29 mouse cellular contexts compared by ENCODE assay signal in the genomic region with DNA sequence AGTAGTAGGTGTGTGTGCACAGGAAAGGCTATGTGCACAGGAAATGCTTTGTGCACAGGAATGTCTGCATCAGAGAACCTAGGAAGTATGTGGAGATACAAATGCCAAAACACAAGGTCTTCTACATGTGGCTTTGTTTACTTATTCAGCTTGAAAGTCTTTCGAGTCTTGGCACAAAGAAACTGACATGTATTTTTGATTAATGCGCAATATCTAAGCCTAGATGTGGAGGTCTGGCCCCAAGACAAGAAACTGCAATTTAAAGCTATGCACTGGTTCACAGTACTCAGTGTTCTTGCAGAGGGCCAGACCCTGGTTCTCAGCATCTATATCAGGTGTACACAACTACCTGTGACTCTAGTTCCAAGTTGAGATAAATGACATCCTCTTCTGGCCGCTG. TPM values are rescaled to one million over a fixed set of nuclear protein-coding genes. Genes with fewer than 3 reads are reported as not detected.
"Had no signal": no experiment of that assay in that cellular context is flagged by ENCODE, and none has a peak within 500 bp of the region (broad histone marks: within the 10 kb centered on the region; RNA-seq: fewer than 3 reads in every experiment).

No protein-coding gene starts in this region.

- DNase-seq: gastrocnemius, postnatal 14 days; gastrocnemius, postnatal 36 days; heart, adult 18-20 months; heart, postnatal 14 days; heart, postnatal 36 days; kidney, adult 18-20 months; kidney, adult 8-10 months; kidney, postnatal 10 days; kidney, postnatal 25 days; kidney, postnatal 4 days; layer of hippocampus, adult 9-11 months; lung, adult 18-20 months had no signal

- ATAC-seq: hindbrain, embryonic 16.5 days; inflammation-experienced regulatory T-cells, adult 6 months; intestine, embryonic 15.5 days; intestine, postnatal 0 days; liver, embryonic 12.5 days had no signal

- H3K36me3 ChIP-seq: heart, embryonic 10.5 days; heart, embryonic 13.5 days; heart, embryonic 15.5 days; intestine, embryonic 15.5 days; limb, embryonic 12.5 days; limb, embryonic 15.5 days; liver, embryonic 12.5 days had no signal

- H3K27me3 ChIP-seq: heart, embryonic 13.5 days; heart, embryonic 15.5 days; intestine, embryonic 15.5 days; limb, embryonic 12.5 days; limb, embryonic 15.5 days; liver, embryonic 12.5 days had no signal

- H3K9ac ChIP-seq: heart, embryonic 13.5 days; heart, embryonic 15.5 days; hindbrain, embryonic 14.5 days; intestine, embryonic 15.5 days; limb, embryonic 12.5 days; limb, embryonic 15.5 days; liver, embryonic 12.5 days; liver, embryonic 14.5 days had no signal

- H3K4me1 ChIP-seq: heart, embryonic 10.5 days; heart, embryonic 13.5 days; heart, embryonic 15.5 days; intestine, embryonic 15.5 days; limb, embryonic 12.5 days; limb, embryonic 15.5 days; liver, embryonic 12.5 days had no signal

- H3K27ac ChIP-seq: heart, embryonic 10.5 days; heart, embryonic 13.5 days; heart, embryonic 15.5 days; hindbrain, embryonic 14.5 days; intestine, embryonic 15.5 days; left cerebral cortex, adult 2 months; limb, embryonic 12.5 days; limb, embryonic 15.5 days; liver, embryonic 12.5 days; liver, embryonic 14.5 days had no signal

- H3K4me3 ChIP-seq: heart, embryonic 10.5 days; heart, embryonic 13.5 days; heart, embryonic 15.5 days; intestine, embryonic 15.5 days; left cerebral cortex, adult 2 months; limb, embryonic 12.5 days; limb, embryonic 15.5 days; liver, embryonic 12.5 days had no signal

- H3K4me2 ChIP-seq: heart, embryonic 13.5 days; heart, embryonic 15.5 days; hindbrain, embryonic 14.5 days; intestine, embryonic 15.5 days; limb, embryonic 12.5 days; limb, embryonic 15.5 days; liver, embryonic 12.5 days had no signal

- H3K9me3 ChIP-seq: heart, embryonic 10.5 days; heart, embryonic 13.5 days; heart, embryonic 15.5 days; intestine, embryonic 15.5 days; limb, embryonic 12.5 days; limb, embryonic 15.5 days; liver, embryonic 12.5 days had no signal

RNA-seq across cellular contexts. Expression of a gene that starts 31.6 kb away (rescaled TPM):
- polyA plus RNA-seq: heart, embryonic 10.5 days; heart, embryonic 13.5 days; heart, embryonic 15.5 days; inflammation-experienced regulatory T-cells, adult 6 months; intestine, postnatal 0 days; kidney, embryonic 14.5 days; kidney, embryonic 16.5 days; limb, embryonic 12.5 days; limb, embryonic 15.5 days; liver, adult 2 months; liver, embryonic 14.5 days; liver, embryonic 16.5 days had no signal
